ENCODE assay signal across 20 mouse cellular contexts in genomic region chr2:160060091-160060490, GRCm38 (mm10).
DNase-seq lines count a peak whose midpoint lies in the region; ATAC-seq lines count a peak whose summit lies in the region.
"Had no signal": no experiment of that assay in that cellular context is flagged by ENCODE, and none has a peak within 500 bp of the region (broad histone marks: within the 10 kb centered on the region; RNA-seq: fewer than 3 reads in every experiment).

No protein-coding gene starts in this region.

- DNase-seq in lung, adult 18-20 months: peak; percentile 4 to 7
- no peak for DNase-seq in lung, postnatal 14 days
- DNase-seq in 3T3-L1 (ENCODE audit: low read depth, low spot score) (peak; percentile 35), NIH3T3 (ENCODE audit: low read depth) (peak; percentile 10)
- DNase-seq in B cell, adult 2 months: no peak
- no peak for DNase-seq in cerebellum, postnatal 36 days
- DNase-seq in cerebellum, adult 9-10 months: no peak
- DNase-seq: adrenal gland, adult 2 months; adrenal gland, postnatal 14 days; cerebellum, adult 11-12 months; cerebellum, adult 8-10 months; cerebellum, postnatal 14 days; embryo, embryonic 11 days; gastrocnemius, postnatal 25 days; heart, postnatal 10 days; heart, postnatal 36 days had no signal

- peak; percentile 79 for ATAC-seq in granulocyte monocyte progenitor cell, adult 5-6 weeks (replicated peaks; ENCODE audit: poor library complexity, severe bottlenecking)
- ATAC-seq: forebrain, embryonic 15.5 days; hindbrain, embryonic 16.5 days; intestine, embryonic 15.5 days had no signal

Comparison
In these comparisons a context has a peak if more than half of its experiments do, and no peak if none do; other contexts are left out.
1. DNase-seq: peak in lung, adult 18-20 months (2 of 2), 3T3-L1 (single experiment) and NIH3T3 (single experiment); none in lung, postnatal 14 days (single experiment), B cell, adult 2 months (0 of 2), cerebellum, postnatal 36 days (0 of 2) and cerebellum, adult 9-10 months (single experiment).